Mouse (Mus musculus): Measurements from ENCODE around the gene Rdh16f1.

- no peak for TF ChIP-seq MYOD1 (IDR thresholded peaks at IDR 0.05; ENCODE audit: control insufficient read depth in 1 of 3, insufficient read length in 2 of 3, low read depth in 2 of 3)
- TF ChIP-seq USF1 (IDR thresholded peaks at IDR 0.05; ENCODE audit: low read depth) = no peak
- TF ChIP-seq POLR2A (IDR thresholded peaks at IDR 0.05; ENCODE audit: insufficient read length, low read depth) = no peak
- TF ChIP-seq MYOG (IDR thresholded peaks at IDR 0.05; ENCODE audit: control insufficient read depth in 1 of 3, insufficient read depth in 1 of 3, insufficient read length in 2 of 3, low read depth in 2 of 3) = peak in 1 of 3 experiments; percentile 13
- TF ChIP-seq TCF12 (IDR thresholded peaks at IDR 0.05; ENCODE audit: insufficient read depth, poor library complexity, severe bottlenecking) = no peak
- TF ChIP-seq MAX (IDR thresholded peaks at IDR 0.05; ENCODE audit: low read depth) = no peak
- no peak for TF ChIP-seq E2F4 (IDR thresholded peaks at IDR 0.05; ENCODE audit: insufficient read depth)
- TF ChIP-seq CEBPB (IDR thresholded peaks at IDR 0.05; ENCODE audit: insufficient read depth, poor library complexity, severe bottlenecking) = no peak
- no peak for TF ChIP-seq POLR2AphosphoS2 (IDR thresholded peaks at IDR 0.05; ENCODE audit: insufficient read length, low read depth)
- TF ChIP-seq SRF (IDR thresholded peaks at IDR 0.05; ENCODE audit: control insufficient read depth, insufficient read length, low read depth) = no peak
Observed at GRCm38 (mm10) chr10:127748847-127749612, 10.6 kb upstream of the Rdh16f1 start.

All from myocyte (in vitro differentiated cells).